Mouse (Mus musculus) heart, adult 2 months (tissue): ENCODE results near the gene Pex13.

Source experiments
- CTCF ChIP-seq: fragments of 200-600 bp; IDR thresholded peaks from 2 replicates; pipeline ENCODE4 v1.8.1; 2022; ENCODE audit warnings: antibody characterized with exemption, mild to moderate bottlenecking, moderate library complexity
- EP300 ChIP-seq: fragments of 200-500 bp; IDR thresholded peaks from 2 replicates; pipeline ENCODE4 v1.6.1; 2011; ENCODE audit warnings: low read depth, low read length, control low read depth; ENCODE audit not compliant: insufficient read depth
- POLR2A ChIP-seq: fragments of 200-500 bp; IDR thresholded peaks from 2 replicates; pipeline ENCODE4 v1.6.1; 2011; ENCODE audit warnings: mild to moderate bottlenecking, low read depth, low read length, control low read depth; ENCODE audit not compliant: insufficient read depth

- TF ChIP-seq CTCF (no peak), EP300 (no peak), POLR2A (no peak)
These were observed 33.8 kb upstream of the Pex13 start for GRCm38 (mm10) chr11:23699414-23700095.
